Mouse (Mus musculus): ENCODE measurements around the gene Cct2. TPM values are rescaled to one million over a fixed set of nuclear protein-coding genes. Genes with fewer than 3 reads are reported as not detected.
A peak's percentile ranks its signal among the peaks of the same experiment; 100 is the strongest.
"Not testable (repeated sequence)": the region's sequence is repeated elsewhere in the genome, so short reads cannot be mapped to it uniquely, and the experiment has no call there.

Cct2 gene
- polyA plus RNA-seq, 1 experiment from 2014 or later, result 101 TPM

GRCm38 (mm10) chr10:117045175-117046056 is 18.2 kb downstream of the Cct2 start, which contains the start of gene Lrrc10:
Lrrc10 (plus strand) TSS chr10:117045341.
- no peak within 1 kb of the TSS for H3K4me3 ChIP-seq (ENCODE audit: low read depth, low read length)
- H3K4me1 ChIP-seq (ENCODE audit: insufficient read depth), result no peaks in the 10 kb centered on the region
- peaks cover 7% of the 10 kb centered on the region for H3K36me3 ChIP-seq (replicated peaks; ENCODE audit: insufficient read depth, low read length)
- H3K27ac ChIP-seq (ENCODE audit: low read depth), result no peak within 1 kb of the TSS
- ATAC-seq, result peak; percentile 71
- H3K9me3 ChIP-seq (ENCODE audit: low read length), result no peaks in the 10 kb centered on the region
- H3K27me3 ChIP-seq (ENCODE audit: insufficient read depth, low read length), result no peaks in the 10 kb centered on the region
- WGBS (ENCODE audit: insufficient replicate concordance), result 46% methylated on average over 40 of the region's 40 CpGs
- TF ChIP-seq EP300 (IDR thresholded peaks at IDR 0.05; ENCODE audit: low read depth) (no peak), CTCF (IDR thresholded peaks at IDR 0.05; ENCODE audit: low read depth) (no peak)
- DNase-seq, result peak; percentile 31
- no peak within 1 kb of the TSS for H3K4me2 ChIP-seq (ENCODE audit: low read depth, low read length)
- H3K9ac ChIP-seq (replicated peaks), result no peak within 1 kb of the TSS

DNA sequence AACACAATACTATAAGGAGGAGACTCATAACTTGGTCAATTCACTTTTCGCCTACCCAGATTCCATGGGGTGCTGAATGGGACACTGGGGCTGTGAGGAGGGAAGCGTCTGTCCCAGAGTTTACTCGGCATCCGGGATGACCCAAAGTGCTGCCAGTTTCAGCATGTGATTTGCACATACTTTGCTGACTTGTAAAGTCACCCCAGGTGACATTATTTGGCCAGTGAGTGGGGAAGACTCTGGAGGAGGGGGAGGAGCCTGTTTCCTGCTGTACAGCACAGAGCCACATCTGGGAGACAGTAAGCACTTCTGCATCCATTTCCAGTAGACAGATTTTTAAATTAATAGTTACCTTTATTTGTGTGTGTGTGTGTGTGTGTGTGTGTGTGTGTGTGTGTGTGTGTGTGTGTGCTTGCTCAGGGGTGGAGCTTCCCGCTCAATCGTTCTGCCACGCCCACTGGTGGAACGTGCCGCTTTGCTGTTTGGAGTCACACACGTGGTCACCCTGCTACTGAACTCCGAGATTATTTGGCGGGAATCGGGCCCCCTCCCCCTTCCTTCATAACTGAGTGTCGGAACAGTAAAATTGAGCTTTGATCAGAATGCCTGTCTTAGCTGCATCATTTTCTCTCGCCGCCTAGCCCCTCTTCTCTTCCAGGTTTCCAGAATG is 20.0 kb downstream of the Cct2 start:
- Histone ChIP-seq H3K4me2 (ENCODE audit: low read depth, low read length) (peak overlapping the region; percentile 13; the same call in 1 of the 2 replicates), H3K9ac (replicated peaks) (0 out of 2 replicates have a peak overlapping the region, but pooled peaks have one; percentile 26)
- H3K4me1 ChIP-seq (ENCODE audit: insufficient read depth); H3K27ac ChIP-seq (ENCODE audit: low read depth); H3K9me3 ChIP-seq (ENCODE audit: low read length); H3K27me3 ChIP-seq (ENCODE audit: insufficient read depth, low read length); H3K36me3 ChIP-seq (replicated peaks; ENCODE audit: insufficient read depth, low read length); H3K4me3 ChIP-seq (ENCODE audit: low read depth, low read length): not testable (repeated sequence)
- DNase-seq (peak; percentile 42), ATAC-seq (peak; percentile 80)
- WGBS (ENCODE audit: insufficient replicate concordance), result 32% methylated on average over 15 of the region's 16 CpGs

GRCm38 (mm10) chr10:117042295-117042694 is 21.3 kb downstream of the Cct2 start:
- Histone ChIP-seq H3K36me3 (replicated peaks; ENCODE audit: insufficient read depth, low read length) (no peaks in the 10 kb centered on the region), H3K27me3 (ENCODE audit: insufficient read depth, low read length) (no peaks in the 10 kb centered on the region), H3K9ac (replicated peaks) (no peak overlapping the region), H3K9me3 (ENCODE audit: low read length) (no peaks in the 10 kb centered on the region), H3K4me3 (ENCODE audit: low read depth, low read length) (no peak overlapping the region), H3K4me2 (ENCODE audit: low read depth, low read length) (no peak overlapping the region), H3K27ac (ENCODE audit: low read depth) (no peak overlapping the region), H3K4me1 (ENCODE audit: insufficient read depth) (no peaks in the 10 kb centered on the region)
- DNase-seq, result no peak
- TF ChIP-seq EP300 (IDR thresholded peaks at IDR 0.05; ENCODE audit: low read depth) (no peak), CTCF (IDR thresholded peaks at IDR 0.05; ENCODE audit: low read depth) (no peak)
- WGBS (ENCODE audit: insufficient replicate concordance), result 65% methylated on average over 14 of the region's 14 CpGs
- ATAC-seq, result no peak

DNA sequence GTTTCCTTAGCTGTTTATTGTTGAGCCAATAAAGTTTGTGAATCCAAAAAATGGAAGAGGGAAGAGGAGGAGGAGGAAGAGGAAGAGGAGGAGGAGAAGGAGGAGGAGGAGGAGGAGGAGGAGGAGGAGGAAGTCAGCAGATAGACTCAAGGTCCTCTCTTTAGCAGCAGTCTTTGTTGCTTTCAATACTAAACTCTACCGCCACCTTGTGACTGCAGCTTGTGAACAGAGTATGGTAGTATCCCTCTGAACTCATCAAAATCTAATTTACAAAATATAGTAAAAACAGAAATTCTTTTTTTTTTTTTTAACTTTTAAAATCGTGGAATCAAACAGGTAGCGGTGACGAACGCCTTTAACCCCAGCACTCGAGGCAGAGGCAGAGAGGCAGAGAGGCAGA is 23.3 kb downstream of the Cct2 start:
- H3K9ac ChIP-seq (replicated peaks), result no peak overlapping the region
- TF ChIP-seq EP300 (IDR thresholded peaks at IDR 0.05; ENCODE audit: low read depth) (no peak), CTCF (IDR thresholded peaks at IDR 0.05; ENCODE audit: low read depth) (peak; percentile 42; the same call in 1 of the 2 replicates)
- H3K27me3 ChIP-seq (ENCODE audit: insufficient read depth, low read length), result no peaks in the 10 kb centered on the region

DNA sequence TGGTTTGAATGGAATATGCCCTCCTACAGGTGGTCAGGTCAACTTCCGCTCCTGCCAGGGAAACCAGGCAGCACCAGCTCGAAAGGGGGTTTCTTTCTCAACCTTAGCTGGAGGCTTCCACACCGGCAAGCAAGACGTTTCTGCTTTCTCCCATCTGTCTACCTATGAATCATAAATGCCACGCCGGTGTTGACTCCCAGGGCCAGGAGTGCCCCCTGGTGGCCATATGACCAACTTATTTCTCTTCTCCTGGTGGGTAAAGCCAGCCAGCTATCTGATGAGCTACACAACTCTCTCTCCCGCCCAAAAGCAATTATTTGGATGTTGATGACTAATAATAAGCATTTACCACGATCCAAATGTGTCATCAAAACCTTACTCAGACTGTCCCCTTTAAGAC is 29.8 kb downstream of the Cct2 start:
- no peaks in the 10 kb centered on the region for H3K4me1 ChIP-seq (ENCODE audit: insufficient read depth)
- no peak overlapping the region for H3K4me2 ChIP-seq (ENCODE audit: low read depth, low read length)
- H3K27ac ChIP-seq (ENCODE audit: low read depth), result no peak overlapping the region
- no peaks in the 10 kb centered on the region for H3K36me3 ChIP-seq (replicated peaks; ENCODE audit: insufficient read depth, low read length)
- H3K9ac ChIP-seq (replicated peaks), result no peak overlapping the region
- DNase-seq, result peak; percentile 84
- WGBS (ENCODE audit: insufficient replicate concordance), result 17% methylated on average over 8 of the region's 8 CpGs
- no peaks in the 10 kb centered on the region for H3K9me3 ChIP-seq (ENCODE audit: low read length)
- H3K4me3 ChIP-seq (ENCODE audit: low read depth, low read length), result no peak overlapping the region
- H3K27me3 ChIP-seq (ENCODE audit: insufficient read depth, low read length), result no peaks in the 10 kb centered on the region
- TF ChIP-seq CTCF (IDR thresholded peaks at IDR 0.05; ENCODE audit: low read depth) (peak; percentile 84), EP300 (IDR thresholded peaks at IDR 0.05; ENCODE audit: low read depth) (no peak)
- no peak; the same call in 1 of the 2 replicates for ATAC-seq

More for the DNA sequence above, 23.3 kb downstream of the Cct2 start:
- H3K9me3 ChIP-seq (ENCODE audit: low read length), result no peaks in the 10 kb centered on the region
- DNase-seq (no peak), ATAC-seq (no peak)
- H3K36me3 ChIP-seq (replicated peaks; ENCODE audit: insufficient read depth, low read length), result no peaks in the 10 kb centered on the region
- WGBS (ENCODE audit: insufficient replicate concordance), result 66% methylated on average over 6 of the region's 6 CpGs
- H3K27ac ChIP-seq (ENCODE audit: low read depth), result no peak overlapping the region
- H3K4me1 ChIP-seq (ENCODE audit: insufficient read depth), result no peaks in the 10 kb centered on the region
- no peak overlapping the region for H3K4me2 ChIP-seq (ENCODE audit: low read depth, low read length)
- no peak overlapping the region for H3K4me3 ChIP-seq (ENCODE audit: low read depth, low read length)

- Histone ChIP-seq H3K27me3 (ENCODE audit: insufficient read depth, low read length) (0 out of 2 replicates have a peak, but pooled peaks cover 4% of the 10 kb centered on the region), H3K4me3 (ENCODE audit: low read depth, low read length) (no peak overlapping the region), H3K9me3 (ENCODE audit: low read length) (no peaks in the 10 kb centered on the region), H3K36me3 (replicated peaks; ENCODE audit: insufficient read depth, low read length) (no peaks in the 10 kb centered on the region), H3K27ac (ENCODE audit: low read depth) (no peak overlapping the region), H3K9ac (replicated peaks) (no peak overlapping the region), H3K4me2 (ENCODE audit: low read depth, low read length) (no peak overlapping the region), H3K4me1 (ENCODE audit: insufficient read depth) (no peaks in the 10 kb centered on the region)
- 75% methylated on average over 3 of the region's 3 CpGs for WGBS (ENCODE audit: insufficient replicate concordance)
- no peak for TF ChIP-seq EP300 (IDR thresholded peaks at IDR 0.05; ENCODE audit: low read depth)
- TF ChIP-seq CTCF (IDR thresholded peaks at IDR 0.05; ENCODE audit: low read depth), result no peak
- DNase-seq (no peak), ATAC-seq (no peak)
Observed at GRCm38 (mm10) chr10:117031160-117031559, 32.5 kb downstream of the Cct2 start.

Data from liver, postnatal 0 days (tissue).